Mouse (Mus musculus): ENCODE measurements around the gene Fzd10. TPM values are rescaled to one million over a fixed set of nuclear protein-coding genes. Genes with fewer than 3 reads are reported as not detected.

Fzd10 gene
- total RNA-seq, 2 experiments from 2014 or later: 1.7 to 2.6 TPM

DNA sequence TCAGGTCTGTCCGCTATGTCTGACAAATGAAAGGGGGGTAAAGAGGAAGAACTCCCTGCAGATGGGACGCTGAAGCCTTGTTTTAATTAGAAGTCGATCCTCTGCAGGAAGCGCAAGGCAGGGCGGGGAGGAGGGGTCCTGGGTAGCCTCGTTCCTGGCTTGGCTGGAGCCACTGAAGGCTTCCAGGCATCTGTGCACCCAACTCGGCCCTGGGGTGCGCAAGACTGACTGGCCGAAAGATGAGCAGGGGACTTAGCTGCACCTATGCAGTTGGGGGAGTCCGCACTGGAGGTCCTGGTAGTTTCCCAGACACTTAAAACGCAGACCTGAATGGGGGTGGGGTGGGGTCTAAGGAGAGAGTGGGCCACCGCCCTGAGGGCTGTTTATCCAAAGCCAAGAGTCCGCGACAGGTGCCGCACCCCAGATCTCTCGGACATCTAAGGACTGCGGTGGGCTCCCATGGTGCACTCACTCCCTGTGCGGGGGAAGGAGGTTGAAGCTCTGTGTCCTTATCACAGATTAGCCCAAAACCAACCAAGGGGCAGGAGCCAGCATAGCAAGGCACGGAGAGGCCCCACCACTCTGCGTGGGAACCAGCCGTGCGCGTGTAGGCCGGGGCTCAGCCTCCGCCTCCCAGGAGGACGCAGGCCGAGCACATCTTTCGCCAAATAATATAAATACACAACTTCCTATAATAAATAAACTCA is 1.1 kb upstream of the Fzd10 start:
- intact Hi-C loops (cut with DNase I): no loop called here

DNA sequence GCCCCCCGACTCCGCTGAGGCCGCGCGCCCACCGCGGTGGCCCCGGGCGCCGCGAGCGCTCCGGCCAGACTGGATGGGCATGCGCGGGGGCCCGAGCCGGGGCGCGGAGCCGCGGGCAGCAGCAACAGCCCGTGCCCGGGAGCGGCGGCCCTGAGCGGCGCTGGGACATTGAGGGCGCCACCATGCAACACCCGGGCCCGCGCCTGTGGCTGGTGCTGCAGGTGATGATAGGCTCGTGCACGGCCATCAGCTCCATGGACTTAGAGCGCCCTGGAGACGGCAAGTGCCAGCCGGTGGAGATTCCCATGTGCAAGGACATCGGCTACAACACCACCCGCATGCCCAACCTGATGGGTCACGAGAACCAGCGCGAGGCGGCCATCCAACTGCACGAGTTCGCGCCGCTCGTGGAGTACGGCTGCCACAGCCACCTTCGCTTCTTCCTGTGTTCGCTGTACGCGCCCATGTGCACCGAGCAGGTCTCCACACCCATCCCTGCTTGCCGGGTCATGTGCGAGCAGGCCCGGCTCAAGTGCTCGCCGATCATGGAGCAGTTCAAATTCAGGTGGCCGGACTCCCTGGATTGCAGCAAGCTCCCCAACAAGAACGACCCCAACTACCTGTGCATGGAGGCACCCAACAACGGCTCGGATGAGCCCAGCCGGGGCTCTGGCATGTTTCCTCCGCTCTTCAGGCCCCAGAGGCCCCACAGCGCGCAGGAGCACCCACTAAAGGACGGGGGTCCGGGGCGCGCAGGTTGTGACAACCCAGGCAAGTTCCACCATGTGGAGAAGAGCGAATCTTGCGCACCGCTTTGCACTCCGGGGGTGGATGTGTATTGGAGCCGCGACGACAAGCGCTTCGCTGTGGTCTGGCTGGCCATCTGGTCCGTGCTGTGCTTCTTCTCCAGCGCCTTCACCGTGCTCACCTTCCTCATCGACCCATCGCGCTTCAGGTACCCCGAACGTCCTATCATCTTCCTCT is 684 bp downstream of the Fzd10 start:
- DNase-seq: no peak
- intact Hi-C loops (cut with DNase I): no loop called here

More for the DNA sequence above, 1.1 kb upstream of the Fzd10 start:
- DNase-seq: no peak

DNA sequence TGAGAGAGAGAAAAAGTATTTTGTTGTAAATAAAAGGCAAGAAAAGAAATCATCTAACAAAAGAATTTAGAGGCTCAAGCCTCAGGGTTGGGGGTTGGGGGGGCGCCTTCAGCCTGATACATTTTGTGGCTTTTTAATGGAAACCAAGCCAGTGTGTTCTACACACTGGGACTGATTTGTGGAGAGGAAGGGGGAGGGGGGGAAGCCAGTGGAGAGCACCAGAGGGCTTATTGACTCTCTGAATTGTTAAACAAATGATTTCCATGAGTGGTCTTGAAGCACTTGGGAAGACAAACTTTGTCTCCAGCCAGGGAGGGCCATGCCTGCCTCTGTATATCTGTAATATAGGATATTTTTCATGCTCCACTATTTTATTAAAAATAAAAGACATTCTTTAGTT is 3.0 kb downstream of the Fzd10 start:
- intact Hi-C loops (cut with DNase I): no loop called here
- no peak for DNase-seq

DNA sequence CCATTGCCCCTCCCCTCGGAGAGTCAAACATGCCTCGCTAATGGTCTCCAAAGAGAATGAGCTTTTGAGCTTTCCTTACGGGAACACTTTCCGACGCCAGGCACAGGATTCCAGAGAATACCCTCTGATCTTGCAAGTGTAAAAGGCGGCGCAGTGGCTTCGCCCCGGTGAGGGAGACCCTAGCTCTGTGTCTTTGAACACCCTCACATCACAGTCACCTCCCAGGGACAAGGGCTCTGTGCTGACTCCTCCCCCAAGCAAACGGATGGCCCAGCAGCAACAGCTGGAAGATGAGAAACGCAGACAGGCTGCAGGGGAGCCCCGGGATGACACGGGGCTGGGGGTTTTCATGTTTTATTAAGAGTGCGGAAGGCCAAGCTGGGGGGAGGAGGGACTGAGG is 6.0 kb downstream of the Fzd10 start:
- intact Hi-C loops (cut with DNase I): no loop called here
- no peak for DNase-seq

DNA sequence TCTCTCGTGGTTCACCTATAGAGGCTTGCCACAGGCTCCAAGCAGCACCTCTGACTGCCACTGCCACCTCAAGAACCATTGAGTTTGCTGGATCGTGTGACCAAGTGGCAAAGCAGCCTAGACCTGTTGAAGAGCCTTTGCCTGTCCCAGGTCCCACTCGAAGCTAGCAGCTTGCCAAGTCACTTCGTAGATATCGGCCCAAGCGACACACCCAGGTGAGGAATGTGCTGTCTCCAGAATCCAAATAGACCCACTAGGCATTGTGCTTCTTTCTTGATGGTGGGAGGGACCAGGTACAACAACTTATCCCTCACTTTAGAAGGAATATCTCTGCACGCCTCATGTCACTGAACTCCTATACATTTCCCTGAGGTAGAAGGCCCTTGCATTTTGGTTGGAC is 8.4 kb downstream of the Fzd10 start:
- intact Hi-C loops (cut with DNase I): no loop called here
- no peak for DNase-seq

DNA sequence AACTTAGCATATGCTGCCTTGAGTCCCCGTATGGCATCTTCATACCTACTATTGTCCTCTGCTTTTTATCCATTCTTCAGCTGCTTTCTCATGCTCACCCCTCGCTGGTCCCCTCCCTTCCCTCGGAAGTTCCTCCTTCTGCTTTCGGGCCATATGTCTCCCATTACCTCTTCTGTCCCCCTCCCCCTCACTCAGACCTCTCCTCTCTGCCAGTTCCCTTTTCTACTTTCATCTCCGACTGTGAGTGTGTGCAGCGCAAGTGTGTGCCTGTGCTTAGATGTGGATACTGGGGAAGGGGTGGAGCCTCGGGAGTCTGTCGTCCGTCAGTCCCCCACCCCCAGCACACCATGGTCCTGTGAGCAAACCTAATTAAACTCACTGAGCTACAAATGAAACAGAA is 17.0 kb downstream of the Fzd10 start:
- intact Hi-C loops (cut with DNase I): no loop called here
- DNase-seq: no peak

DNA sequence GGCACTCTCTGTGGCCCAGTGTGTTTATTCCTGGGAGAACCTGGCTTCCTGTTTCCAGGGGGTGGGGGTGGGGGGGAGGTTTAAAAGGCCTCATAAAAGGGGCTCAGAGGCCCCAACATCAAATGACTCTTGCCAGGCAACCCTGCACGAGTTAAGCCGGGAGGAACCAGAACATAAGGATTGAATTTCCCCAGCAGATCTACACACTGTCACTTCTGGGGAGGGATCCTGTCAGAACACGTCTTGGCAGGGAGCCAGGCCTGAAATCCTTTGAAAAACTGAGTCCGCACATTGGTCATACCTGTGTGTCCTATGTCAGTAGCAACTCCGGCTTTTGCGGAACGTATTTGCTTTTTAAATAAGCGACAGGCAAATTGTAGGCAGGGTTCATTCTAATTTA is 19.3 kb downstream of the Fzd10 start:
- intact Hi-C loops (cut with DNase I): no loop called here
- DNase-seq: no peak

DNA sequence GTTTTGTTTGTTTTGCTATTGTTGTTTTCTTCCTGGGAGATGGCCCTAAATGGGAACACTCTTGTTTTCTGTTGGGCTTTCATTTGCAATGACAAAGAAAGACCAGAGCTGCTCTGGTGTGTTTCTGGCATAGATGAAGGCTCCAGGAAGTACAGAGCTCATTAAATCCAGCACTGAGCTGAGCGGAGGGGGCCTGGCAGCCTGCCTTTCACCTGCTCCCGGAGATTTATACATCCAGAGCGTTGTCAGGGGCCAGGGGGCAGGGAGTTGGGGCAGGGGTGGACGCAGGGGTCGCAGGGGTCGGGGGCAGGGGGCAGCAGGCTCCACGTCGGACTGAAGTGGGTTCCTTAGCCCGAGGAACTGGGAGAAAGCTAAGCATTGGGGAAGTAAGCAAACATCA is 19.8 kb downstream of the Fzd10 start:
- intact Hi-C loops (cut with DNase I): no loop called here
- DNase-seq: no peak

DNA sequence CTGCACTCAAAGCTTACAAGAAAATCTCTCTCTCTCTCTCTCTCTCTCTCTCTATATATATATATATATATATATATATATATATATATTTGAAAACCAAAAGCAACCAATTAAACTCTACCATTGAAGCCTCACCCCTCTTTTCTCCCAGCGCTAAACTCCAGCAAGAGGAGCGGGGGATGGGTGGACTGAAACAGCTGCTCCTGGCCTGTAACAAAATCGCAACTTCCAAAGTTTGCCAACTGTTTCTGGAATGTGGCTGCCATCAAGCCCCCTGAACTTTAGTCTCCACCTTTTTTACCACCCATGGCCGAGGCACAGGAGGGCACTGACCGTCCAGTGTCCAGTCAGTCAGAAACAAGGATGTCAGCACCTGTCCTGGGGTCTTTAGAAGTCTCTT is 27.1 kb downstream of the Fzd10 start:
- intact Hi-C loops (cut with DNase I): no loop called here
- no peak for DNase-seq

DNA sequence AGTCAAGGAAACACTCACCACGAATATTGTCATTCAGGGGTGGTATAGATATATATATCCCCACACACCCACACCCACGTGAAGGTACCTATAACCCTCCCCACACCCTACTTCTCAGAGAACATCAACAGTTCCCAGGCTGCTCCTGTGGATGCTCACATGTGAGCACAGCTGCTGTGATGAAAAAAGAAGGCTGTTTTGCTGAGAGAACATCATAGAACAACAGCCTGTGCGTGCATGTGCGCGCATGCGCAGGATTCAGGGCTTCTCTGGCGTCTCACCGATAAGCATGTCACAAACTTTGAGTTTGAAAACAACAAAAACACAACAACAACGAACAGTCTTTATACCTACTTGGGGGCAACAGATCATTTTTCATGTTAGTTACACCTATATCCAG is 36.0 kb downstream of the Fzd10 start:
- intact Hi-C loops (cut with DNase I): no loop called here
- no peak for DNase-seq

DNA sequence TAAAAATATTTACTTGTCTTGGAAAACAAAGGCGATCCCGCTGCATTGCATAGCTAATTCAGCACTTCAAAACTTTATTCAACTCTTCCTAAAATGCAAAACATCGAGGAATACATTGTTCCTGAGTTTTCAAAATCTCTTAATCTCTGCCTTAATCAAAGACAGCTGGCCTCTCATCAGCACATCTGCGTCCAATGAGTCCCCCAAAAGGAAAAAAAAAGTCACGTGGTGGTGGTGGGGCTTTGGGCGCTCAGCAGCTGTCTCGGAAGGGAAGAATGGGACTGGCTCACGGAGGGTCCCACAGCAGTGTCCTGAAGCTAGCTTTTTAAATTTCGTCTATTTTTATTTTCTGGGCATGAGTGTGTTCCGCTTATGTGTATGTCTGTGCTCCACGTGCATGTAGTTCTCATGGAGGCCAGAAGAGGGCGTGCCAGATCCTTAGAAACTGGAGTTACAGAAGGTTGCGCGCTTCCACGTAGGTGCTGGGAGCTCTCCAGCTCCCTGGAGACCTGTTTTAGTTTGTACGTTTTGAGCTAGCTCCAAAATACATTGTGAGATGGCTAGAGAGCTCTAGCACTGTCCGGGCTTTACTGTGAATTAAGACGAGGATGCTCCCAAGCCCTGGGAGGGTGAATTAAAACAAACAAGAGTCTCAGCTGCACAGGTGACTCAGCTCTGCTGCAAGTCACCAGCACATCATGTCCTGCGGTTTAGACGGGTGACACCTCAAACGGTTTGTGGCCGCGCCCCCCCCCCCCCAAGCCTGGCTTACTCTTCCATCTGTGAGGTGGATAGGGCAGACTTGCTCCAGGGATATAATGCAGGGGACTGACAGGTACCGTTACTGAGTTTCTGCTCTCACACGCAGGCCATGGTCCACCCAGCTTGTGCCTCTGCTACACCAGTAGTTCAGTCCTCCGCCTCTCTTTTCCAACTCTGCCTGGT is 36.7 kb downstream of the Fzd10 start:
- DNase-seq: no peak
- intact Hi-C loops (cut with DNase I): no loop called here

DNA sequence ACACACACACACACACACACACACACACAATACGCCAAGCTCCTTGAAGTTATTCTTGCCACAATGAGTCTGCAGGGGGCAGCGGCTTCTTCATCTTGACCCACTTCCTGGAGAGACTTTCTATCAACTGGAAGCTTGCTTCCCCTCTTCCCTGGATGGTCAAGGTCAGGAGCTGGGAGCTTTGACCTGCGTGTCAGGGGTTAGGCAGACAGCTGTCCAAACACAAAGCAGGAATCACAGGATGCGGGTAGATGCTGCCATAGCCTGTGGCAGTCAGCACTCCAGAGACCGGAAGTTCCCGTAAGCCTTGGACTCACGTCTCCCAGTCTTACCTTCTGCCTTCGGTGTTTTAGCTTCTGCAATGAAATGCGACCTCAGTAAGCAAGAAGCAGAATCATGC is 38.1 kb downstream of the Fzd10 start:
- intact Hi-C loops (cut with DNase I): no loop called here
- no peak for DNase-seq

DNA sequence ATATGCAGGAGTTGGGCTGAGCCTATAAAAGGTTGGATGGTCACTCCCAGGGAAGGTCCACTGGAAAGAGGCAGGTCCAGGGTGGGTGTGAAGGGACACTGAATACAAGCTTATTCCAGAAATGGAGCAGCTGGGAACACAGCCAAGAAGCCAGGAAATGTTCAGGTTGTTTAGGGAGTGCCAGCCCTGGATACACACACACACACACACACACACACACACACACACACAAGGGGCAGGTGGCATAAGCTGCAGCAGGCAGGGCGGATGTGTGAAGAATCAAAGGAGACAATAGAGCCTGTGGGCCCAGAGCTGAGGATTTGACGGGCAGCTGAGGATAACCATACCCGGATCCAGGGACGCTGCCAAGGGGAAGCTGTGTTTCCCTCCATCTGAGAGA is 42.4 kb downstream of the Fzd10 start:
- DNase-seq: no peak
- intact Hi-C loops (cut with DNase I): no loop called here

DNA sequence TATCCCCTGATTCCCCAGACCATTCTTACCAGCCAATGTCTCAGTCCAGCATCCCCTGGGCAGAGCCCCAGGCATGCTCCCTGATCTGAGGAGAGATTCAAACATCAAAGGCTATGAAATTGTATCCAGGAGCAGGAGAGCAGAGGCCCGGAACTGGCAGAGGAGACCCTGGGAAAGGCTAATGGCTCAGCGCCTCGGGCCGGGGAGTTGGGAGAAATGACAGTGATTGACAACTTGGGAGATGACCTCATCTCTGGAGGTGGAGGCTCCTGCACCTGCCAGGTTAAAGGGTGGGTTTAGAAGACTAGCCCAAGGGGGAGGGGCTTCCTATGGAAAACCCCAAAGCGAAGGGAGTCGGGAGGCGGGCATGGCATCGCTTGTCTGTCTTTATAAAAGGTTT is 45.1 kb downstream of the Fzd10 start:
- DNase-seq: no peak
- intact Hi-C loops (cut with DNase I): no loop called here

DNA sequence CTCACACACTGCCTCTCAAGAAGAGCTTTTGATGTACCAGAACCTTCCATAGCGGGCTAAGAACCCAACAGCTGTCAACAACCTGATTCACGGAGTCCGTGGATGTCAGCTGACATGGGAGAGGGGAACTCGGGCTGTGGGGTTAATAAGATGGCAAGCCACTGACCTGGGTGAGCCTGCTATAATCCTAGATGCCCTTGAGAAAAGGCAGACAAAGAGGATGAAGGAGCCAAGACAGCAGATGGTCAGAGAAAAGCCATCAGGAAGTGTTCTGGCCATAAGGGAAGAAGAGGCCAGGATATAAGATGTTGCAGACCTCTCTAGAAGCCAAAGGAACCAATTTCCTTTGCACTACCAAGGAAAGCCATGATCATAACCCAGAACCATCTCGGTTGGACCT is 45.6 kb downstream of the Fzd10 start:
- DNase-seq: no peak
- intact Hi-C loops (cut with DNase I): no loop called here

DNA sequence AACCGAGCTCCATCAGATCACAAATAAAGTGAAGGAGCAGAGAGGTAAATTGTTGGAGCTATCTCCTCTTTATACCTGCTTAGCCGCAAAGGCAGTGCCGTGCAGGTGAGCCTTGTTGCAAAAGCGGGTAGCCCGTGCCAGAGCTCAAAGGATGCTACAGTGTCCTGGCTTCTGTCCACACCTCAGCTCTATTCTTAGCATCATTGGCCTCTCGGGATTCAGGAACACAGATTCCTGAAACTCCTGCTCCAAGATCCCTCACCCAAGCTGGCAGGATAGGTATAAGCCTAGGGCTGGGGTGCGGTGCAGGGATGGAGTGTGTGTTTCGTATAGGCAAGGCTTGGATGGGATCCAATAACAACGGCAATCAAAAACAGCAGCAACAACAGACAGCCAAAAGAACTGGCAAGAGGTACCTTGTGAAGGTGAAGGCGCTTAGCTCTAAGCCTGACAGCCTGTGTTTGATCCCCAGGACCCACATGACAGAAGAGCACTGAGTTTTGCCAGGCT is 46.6 kb downstream of the Fzd10 start:
- DNase-seq: no peak
- intact Hi-C loops (cut with DNase I): no loop called here

DNA sequence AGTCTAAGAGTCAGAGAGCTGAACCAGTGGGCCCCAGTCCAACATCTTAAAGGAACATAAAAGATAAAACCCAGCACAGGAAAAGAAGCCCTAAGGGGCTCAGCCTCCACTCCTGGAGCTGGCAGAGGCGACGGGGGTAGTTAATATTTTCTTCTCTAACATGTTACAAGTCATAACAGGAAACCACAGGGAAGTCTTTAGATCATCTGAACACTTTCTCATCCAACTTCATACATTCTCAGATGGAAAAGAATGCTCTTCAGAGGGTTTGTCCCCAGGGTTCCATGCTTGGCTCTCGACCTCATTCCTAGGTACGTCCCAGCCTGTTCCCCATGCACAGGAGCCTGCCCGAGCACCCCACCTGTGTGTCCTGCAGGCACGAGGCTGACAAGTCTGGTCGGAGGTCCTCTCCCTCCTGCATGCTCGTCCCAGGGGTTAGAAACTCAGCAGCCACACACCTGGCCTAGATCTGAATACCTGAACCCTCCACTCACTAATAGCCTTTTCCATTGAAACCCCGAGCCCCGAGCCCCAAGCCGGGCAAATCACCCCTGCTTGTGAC is 48.8 kb downstream of the Fzd10 start:
- intact Hi-C loops (cut with DNase I): no loop called here
- DNase-seq: no peak
